Mouse (Mus musculus) neural tube, embryonic 13.5 days (tissue): ENCODE results near the gene Col11a1. TPM values are rescaled to one million over a fixed set of nuclear protein-coding genes. Genes with fewer than 3 reads are reported as not detected.

Experiments
- ATAC-seq: fragments of 200-750 bp; cut with Nextera tagmentation; 2 replicates; pipeline ENCODE4 v1.8.0; 2017; ENCODE audit warnings: low read depth, mild to moderate bottlenecking, moderate TSS enrichment, moderate library complexity
- H3K27ac ChIP-seq: fragments of 300-500 bp; sonication (generic); replicated peaks from 2 replicates; pipeline ENCODE4 v1.5.1; 2015; ENCODE audit warnings: moderate library complexity, mild to moderate bottlenecking, inconsistent platforms
- H3K27me3 ChIP-seq: fragments of 300-500 bp; sonication (generic); 2 replicates; pipeline ENCODE4 v1.6.1; 2015; ENCODE audit warnings: mild to moderate bottlenecking, inconsistent platforms
- H3K36me3 ChIP-seq: fragments of 300-500 bp; sonication (generic); 2 replicates; pipeline ENCODE4 v1.6.1; 2015; ENCODE audit warnings: mild to moderate bottlenecking, inconsistent platforms
- H3K4me1 ChIP-seq: fragments of 300-500 bp; sonication (generic); replicated peaks from 2 replicates; pipeline ENCODE4 v1.6.1; 2015; ENCODE audit warnings: inconsistent platforms
- H3K4me2 ChIP-seq: fragments of 300-500 bp; sonication (generic); 2 replicates; pipeline ENCODE4 v1.6.1; 2015; ENCODE audit warnings: inconsistent platforms, mild to moderate bottlenecking, moderate library complexity
- H3K4me3 ChIP-seq: fragments of 300-500 bp; sonication (generic); 2 replicates; pipeline ENCODE4 v1.5.1; 2015; ENCODE audit warnings: mild to moderate bottlenecking, inconsistent platforms
- H3K9ac ChIP-seq: fragments of 300-500 bp; sonication (generic); 2 replicates; pipeline ENCODE4 v1.6.1; 2015; ENCODE audit warnings: moderate library complexity, mild to moderate bottlenecking, inconsistent platforms
- H3K9me3 ChIP-seq: fragments of 300-500 bp; sonication (generic); 2 replicates; pipeline ENCODE4 v1.6.1; 2016; ENCODE audit warnings: inconsistent platforms
- WGBS: fragments of 180-500 bp; shearing (Covaris S2); methylation state at CpG from one replicate; pipeline ENCODE4 v1.1.7; 2015; 5-methylcytosine and 5-hydroxymethylcytosine counted together
- polyA plus RNA-seq: library from polyadenylated mRNA; unstranded; fragments of >200 nt; fragmentation: Nextera tagmentation; extraction: Ambion mirVana; gene quantifications from 2 replicates; pipeline ENCODE4 v1.2.1, GENCODE M21; 2015

Col11a1 gene
- polyA plus RNA-seq, result 18.8 and 22.4 TPM in 2 replicates

DNA sequence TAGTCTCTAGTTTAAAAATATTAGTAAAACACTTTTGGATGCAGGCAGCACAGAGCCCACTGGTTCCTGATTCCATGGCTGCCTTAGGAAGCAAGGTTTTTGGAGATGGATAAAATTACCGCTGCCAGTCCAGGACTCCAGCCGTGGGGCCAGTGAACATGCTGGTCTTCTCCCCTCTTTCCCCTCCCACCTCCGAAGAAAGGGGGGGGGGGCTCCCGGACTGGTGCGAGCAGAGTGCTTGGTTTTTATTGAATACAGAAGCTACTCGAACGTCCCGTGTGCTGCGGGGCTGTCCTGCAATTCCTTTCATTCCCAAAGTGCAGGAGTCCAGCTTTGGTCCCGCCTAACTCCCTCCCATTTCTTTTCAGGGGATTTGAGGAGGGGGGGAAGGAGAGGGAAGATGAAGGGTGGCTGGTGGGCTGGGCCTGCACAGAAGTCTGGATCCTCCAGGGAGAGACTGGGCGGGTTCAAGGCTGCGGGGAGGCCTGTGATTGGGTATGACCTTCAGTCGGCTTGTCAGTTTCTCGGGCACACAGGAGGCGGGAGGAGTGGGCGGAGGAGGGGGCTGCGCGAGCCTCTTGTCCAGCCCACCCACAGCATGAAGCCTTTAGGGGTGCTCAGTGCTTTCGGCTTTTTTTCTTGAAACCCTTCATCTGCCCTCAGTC is at the start of gene Col11a1:
Gene Col11a1 (plus strand): TSS at position 570 of the 665 bp plus-strand sequence.
- Histone ChIP-seq H3K4me3 (peak within 1 kb of the TSS; percentile 66), H3K9ac (peak within 1 kb of the TSS; percentile 76), H3K4me2 (peak within 1 kb of the TSS; percentile 97), H3K27me3 (no peaks in the 10 kb centered on the region), H3K4me1 (peaks cover 15% of the 10 kb centered on the region), H3K9me3 (no peaks in the 10 kb centered on the region), H3K36me3 (no peaks in the 10 kb centered on the region), H3K27ac (peak within 1 kb of the TSS; percentile 81; the same call in 1 of the 2 replicates)
- peak; percentile 98 for ATAC-seq
- WGBS, result under 1% methylated on average over 19 of the region's 19 CpGs

DNA sequence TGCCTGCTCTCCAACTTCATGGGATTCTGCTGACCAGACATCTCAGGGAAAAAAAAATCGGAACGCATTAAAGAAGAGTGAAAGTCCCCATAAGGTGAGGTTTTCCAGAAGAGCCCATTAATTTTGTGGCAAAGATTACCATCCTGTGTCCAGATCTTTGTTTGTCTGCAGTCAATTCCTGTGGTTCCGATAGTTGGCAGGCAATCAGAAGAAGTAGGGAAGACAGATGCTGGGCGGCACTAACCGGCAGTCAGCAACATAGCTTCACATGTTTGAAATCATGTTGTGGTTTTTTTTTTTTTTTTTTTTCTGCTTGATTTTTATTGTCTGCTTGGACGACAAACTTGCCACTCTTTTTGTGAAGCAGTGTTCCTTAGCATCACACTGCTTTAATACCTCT is 39.4 kb upstream of the Col11a1 start:
- H3K4me3 ChIP-seq, result no peak overlapping the region
- no peaks in the 10 kb centered on the region for H3K36me3 ChIP-seq
- H3K27ac ChIP-seq, result no peak overlapping the region
- no peaks in the 10 kb centered on the region for H3K4me1 ChIP-seq
- no peaks in the 10 kb centered on the region for H3K27me3 ChIP-seq
- no peaks in the 10 kb centered on the region for H3K9me3 ChIP-seq
- no peak overlapping the region for H3K9ac ChIP-seq
- 83% methylated on average over 6 of the region's 6 CpGs for WGBS
- no peak for ATAC-seq
- no peak overlapping the region for H3K4me2 ChIP-seq

DNA sequence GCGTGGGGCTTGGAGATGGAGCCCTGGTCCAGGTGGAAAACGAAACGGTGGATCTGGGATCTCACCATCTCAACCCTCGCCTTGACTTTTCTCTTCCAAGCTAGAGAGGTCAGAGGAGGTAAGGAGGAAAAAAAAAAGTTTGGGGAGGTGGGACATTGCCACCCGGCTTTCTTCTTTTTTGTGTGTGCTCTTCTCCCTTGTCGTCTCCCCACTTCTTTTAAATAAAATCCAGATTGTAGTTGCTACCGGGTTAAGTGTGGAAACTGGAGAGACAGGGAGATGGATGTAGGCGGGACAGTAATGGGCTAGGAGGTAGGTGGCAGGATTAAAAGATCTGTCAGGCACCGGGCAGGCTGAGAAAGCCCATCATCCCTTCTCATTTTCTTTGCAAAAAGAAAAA is 546 bp downstream of the Col11a1 start:
- H3K36me3 ChIP-seq, result no peaks in the 10 kb centered on the region
- no peaks in the 10 kb centered on the region for H3K9me3 ChIP-seq
- H3K4me1 ChIP-seq, result peaks cover 15% of the 10 kb centered on the region
- ATAC-seq, result no peak
- H3K27ac ChIP-seq, result 0 out of 2 replicates have a peak overlapping the region, but pooled peaks have one; percentile 81
- under 1% methylated on average over 9 of the region's 9 CpGs for WGBS
- peak overlapping the region; percentile 97 for H3K4me2 ChIP-seq
- no peaks in the 10 kb centered on the region for H3K27me3 ChIP-seq
- peak overlapping the region; percentile 76 for H3K9ac ChIP-seq
- H3K4me3 ChIP-seq, result peak overlapping the region; percentile 66

DNA sequence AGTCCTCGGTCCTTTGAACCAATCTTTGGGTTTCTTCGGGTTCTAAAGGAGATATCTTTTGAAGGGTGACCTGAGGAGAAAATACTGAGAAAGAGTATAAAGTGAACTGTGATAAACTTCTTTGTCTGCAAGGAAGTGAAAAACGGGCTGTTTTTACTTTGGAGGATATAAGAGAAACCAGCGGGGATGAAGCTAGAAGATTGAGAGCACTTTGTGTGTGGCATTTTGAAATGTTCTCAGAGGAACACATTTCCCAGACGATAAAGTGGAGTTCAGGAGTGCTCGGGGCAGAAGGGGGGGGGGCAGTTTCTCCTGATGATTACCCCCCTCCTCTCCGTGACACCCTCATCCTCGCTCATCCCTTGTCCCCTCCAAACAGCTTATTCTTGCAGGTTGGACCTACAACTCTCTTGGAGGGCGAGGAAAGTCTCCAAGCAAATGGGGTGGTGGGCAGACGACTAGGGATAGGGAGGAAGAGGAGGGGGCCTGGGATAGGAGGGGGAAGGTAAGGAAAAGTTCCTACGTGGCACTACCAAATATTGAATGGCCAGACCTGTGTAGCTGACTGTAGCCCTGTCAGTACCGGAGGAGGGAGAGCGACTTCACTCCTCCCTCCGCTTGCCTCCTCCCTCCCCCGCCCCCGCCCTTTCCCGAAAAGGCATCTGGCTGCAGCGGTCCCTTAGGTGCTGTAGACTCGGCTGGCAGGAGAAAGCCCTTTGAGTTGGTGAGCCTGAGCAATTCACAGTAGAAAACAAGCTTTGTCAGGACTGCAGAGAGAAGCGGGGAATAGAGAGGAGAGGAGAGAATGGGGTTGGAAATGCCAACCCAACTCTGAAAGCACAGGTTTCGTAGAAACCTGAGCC is 1.2 kb downstream of the Col11a1 start:
- Histone ChIP-seq H3K4me3 (peak overlapping the region; percentile 66), H3K4me1 (peaks cover 15% of the 10 kb centered on the region), H3K4me2 (peak overlapping the region; percentile 97), H3K36me3 (no peaks in the 10 kb centered on the region), H3K27ac (peak overlapping the region; percentile 81), H3K27me3 (no peaks in the 10 kb centered on the region), H3K9ac (peak overlapping the region; percentile 76), H3K9me3 (no peaks in the 10 kb centered on the region)
- ATAC-seq, result peak; percentile 75
- WGBS, result 3% methylated on average over 21 of the region's 21 CpGs

DNA sequence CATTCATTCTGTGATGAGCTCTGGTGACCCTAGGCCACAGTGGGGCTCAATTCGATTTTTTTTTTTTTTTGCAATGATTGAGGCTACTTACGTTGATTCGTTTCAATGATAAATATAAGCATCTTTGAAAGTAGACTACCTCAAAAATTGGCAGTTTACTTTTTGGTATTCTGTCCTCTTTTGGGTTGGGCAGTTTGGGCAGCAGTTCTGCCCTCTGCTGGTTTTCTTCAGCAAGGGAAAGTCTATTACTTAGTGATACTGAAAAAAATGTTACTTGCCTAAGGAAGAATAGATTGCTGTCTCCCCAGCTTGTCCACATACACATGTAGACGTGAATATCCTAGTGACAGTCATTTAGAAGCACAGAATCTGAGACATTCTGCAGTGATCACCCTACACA is 2.0 kb downstream of the Col11a1 start:
- WGBS, result 10% methylated on average over 4 of the region's 4 CpGs
- Histone ChIP-seq H3K4me3 (peak overlapping the region; percentile 66), H3K9me3 (no peaks in the 10 kb centered on the region), H3K4me1 (peaks cover 15% of the 10 kb centered on the region), H3K27ac (peak overlapping the region; percentile 81), H3K4me2 (peak overlapping the region; percentile 97), H3K9ac (peak overlapping the region; percentile 76), H3K27me3 (no peaks in the 10 kb centered on the region), H3K36me3 (no peaks in the 10 kb centered on the region)
- no peak for ATAC-seq

DNA sequence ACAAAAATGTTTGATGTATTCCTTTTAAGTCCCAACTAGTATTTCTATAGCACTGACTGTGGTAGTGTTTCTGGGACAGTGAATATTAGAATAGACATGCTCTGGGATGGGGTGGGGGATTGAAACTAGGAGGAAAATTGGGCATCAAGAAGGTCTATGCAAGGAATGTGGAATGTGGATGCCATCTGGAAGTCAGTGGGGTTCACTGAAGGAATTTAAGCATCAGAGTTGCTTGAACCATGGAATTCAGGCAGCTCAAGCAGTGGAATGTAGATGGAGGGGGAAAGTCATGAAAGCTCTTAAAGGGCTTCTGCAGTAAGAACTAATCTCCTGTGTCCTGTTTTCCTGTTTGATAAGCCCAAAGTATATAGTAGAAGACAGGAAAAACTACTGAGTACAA is 22.1 kb downstream of the Col11a1 start:
- Histone ChIP-seq H3K4me1 (no peaks in the 10 kb centered on the region), H3K9ac (no peak overlapping the region), H3K27ac (no peak overlapping the region), H3K4me3 (no peak overlapping the region), H3K27me3 (no peaks in the 10 kb centered on the region), H3K36me3 (no peaks in the 10 kb centered on the region), H3K9me3 (no peaks in the 10 kb centered on the region), H3K4me2 (no peak overlapping the region)
- no peak for ATAC-seq

DNA sequence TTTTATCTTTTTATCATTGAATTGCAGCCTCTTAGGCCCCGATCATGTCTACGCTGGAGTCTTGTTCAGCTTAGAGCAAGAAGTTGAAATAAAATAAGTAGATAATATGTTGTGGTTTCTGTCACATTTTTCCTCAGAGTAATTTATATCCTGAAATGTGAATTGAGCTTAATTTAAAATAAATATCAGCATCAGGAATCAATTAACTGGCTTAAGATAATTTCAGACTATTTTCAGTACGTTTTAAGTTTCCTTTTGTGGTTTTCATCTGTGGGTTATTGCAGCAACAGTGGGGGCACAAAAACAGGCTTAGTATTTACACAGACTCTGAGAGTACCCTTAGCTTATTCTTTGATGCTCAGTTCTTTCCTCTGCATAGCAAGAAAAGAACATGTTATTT is 23.2 kb downstream of the Col11a1 start:
- H3K27ac ChIP-seq, result no peak overlapping the region

DNA sequence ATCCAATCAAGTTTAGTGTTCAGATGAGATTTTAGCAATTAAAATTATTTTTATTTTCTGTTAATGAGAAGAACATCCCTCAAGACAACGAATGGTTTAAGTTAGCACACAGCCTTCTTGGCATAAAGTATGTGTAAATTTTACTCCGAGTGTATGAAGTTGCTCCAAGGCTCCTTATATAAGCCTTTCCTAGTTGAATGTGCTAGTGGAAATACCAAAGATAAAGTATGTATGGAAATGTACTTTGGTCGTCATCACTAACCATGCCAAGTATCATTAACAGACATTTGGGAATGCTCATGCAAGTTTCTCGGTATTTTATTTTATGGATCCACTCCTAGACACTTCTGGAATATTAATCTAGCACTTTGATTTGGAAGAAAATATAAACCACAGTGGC is 34.8 kb downstream of the Col11a1 start:
- H3K4me3 ChIP-seq, result no peak overlapping the region
- no peaks in the 10 kb centered on the region for H3K9me3 ChIP-seq
- no peak for ATAC-seq
- H3K4me2 ChIP-seq, result no peak overlapping the region
- no peak overlapping the region for H3K9ac ChIP-seq
- WGBS, result 78% methylated on average over 4 of the region's 4 CpGs
- H3K4me1 ChIP-seq, result peaks cover 11% of the 10 kb centered on the region
- H3K36me3 ChIP-seq, result 0 out of 2 replicates have a peak, but pooled peaks cover 8% of the 10 kb centered on the region
- no peaks in the 10 kb centered on the region for H3K27me3 ChIP-seq
- no peak overlapping the region for H3K27ac ChIP-seq

More for the DNA sequence above, 23.2 kb downstream of the Col11a1 start:
- WGBS, result 83% methylated on average over 3 of the region's 3 CpGs
- no peak for ATAC-seq
- H3K27me3 ChIP-seq, result no peaks in the 10 kb centered on the region
- no peak overlapping the region for H3K9ac ChIP-seq
- H3K36me3 ChIP-seq, result no peaks in the 10 kb centered on the region
- H3K4me2 ChIP-seq, result no peak overlapping the region
- H3K9me3 ChIP-seq, result no peaks in the 10 kb centered on the region
- H3K4me1 ChIP-seq, result no peaks in the 10 kb centered on the region
- H3K4me3 ChIP-seq, result no peak overlapping the region

DNA sequence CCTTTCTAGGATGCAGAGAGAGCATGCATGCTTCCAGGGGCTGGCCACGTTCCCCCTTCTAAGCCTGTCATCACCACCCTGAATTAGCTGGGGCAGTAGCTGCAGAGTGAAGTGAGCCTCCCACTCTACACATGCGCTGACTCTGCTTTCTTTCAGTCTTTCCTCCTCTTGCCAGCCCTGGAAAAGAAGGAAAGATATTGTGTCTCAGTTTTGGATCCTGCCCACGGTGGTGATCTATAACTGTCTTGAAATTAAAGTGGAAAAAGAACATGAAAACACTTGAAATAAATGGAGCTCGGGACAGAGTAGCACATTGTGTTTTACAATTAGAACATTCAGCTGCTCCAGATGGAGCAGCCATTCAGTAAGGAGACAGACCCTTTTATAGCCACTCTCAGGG is 35.2 kb downstream of the Col11a1 start:
- Histone ChIP-seq H3K4me1 (peaks cover 11% of the 10 kb centered on the region), H3K9ac (no peak overlapping the region), H3K27ac (no peak overlapping the region), H3K9me3 (no peaks in the 10 kb centered on the region), H3K27me3 (no peaks in the 10 kb centered on the region), H3K36me3 (0 out of 2 replicates have a peak, but pooled peaks cover 8% of the 10 kb centered on the region), H3K4me2 (peak overlapping the region; percentile 24), H3K4me3 (no peak overlapping the region)
- 18% methylated on average over 4 of the region's 4 CpGs for WGBS
- peak; percentile 77 for ATAC-seq

DNA sequence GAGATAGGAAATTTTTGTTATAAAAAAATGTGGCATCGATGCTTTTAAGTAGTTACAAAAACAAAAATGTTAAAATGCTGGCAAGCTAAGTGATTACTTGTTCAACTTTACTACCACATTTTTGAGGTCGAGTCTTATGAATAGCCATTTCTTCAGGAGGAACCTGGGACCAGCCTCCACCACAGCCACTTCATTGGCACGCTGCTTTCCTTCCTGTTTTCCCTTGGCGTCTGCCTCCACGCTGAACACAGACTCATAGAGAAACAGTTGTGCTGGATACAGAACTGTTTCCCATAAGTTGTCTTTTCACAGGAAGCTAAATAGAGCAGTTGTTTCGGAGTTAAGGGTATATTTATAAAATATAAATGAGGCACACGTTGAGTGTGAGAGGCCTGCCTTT is 69.0 kb downstream of the Col11a1 start:
- Histone ChIP-seq H3K27me3 (no peaks in the 10 kb centered on the region), H3K4me1 (no peaks in the 10 kb centered on the region), H3K36me3 (no peaks in the 10 kb centered on the region), H3K4me2 (no peak overlapping the region), H3K9ac (no peak overlapping the region), H3K27ac (no peak overlapping the region), H3K9me3 (no peaks in the 10 kb centered on the region), H3K4me3 (no peak overlapping the region)
- no peak for ATAC-seq
- WGBS, result 74% methylated on average over 7 of the region's 7 CpGs

DNA sequence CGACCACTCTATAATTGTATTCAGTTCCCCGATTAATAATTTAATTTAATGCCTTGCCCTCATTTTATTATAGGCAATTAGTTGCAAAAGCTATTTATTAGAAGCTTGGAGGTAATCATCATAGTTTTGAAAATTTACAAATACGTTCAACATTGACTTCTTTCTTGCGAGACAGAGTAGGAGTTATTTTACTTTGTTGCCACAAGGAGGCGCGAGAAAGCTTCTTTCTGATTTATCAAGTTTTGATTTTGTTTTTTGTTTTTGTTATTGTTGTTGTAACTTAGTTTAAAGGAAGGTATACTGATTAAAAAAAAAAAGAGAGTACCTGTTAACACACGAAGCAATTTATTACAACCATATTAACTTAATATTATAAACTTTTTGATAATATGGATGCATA is 76.8 kb downstream of the Col11a1 start:
- Histone ChIP-seq H3K9ac (no peak overlapping the region), H3K36me3 (peaks cover 3% of the 10 kb centered on the region; the same call in 1 of the 2 replicates), H3K9me3 (no peaks in the 10 kb centered on the region), H3K4me2 (no peak overlapping the region), H3K4me3 (no peak overlapping the region), H3K27ac (no peak overlapping the region), H3K4me1 (no peaks in the 10 kb centered on the region), H3K27me3 (no peaks in the 10 kb centered on the region)
- ATAC-seq, result no peak
- WGBS, result 27% methylated on average over 7 of the region's 7 CpGs

DNA sequence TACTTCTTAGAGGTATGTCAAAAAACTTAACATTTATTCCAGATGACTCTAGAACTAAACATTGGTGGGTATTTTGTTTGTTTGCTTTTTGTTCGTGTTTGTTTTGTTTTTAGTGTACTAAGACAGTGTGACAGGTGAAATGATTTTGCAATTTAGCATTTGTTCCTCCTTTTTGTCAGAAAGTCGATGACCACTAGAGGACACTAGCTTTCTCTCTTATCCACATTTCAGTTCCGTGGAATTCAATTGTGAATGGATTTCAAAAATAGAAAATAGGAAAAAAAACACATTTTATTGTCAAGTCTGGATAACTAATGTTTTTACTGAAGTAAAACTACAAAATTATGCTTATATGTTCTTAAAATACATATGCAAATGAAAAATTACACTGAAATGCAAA is 116.8 kb downstream of the Col11a1 start:
- Histone ChIP-seq H3K27me3 (no peaks in the 10 kb centered on the region), H3K36me3 (no peaks in the 10 kb centered on the region), H3K9me3 (no peaks in the 10 kb centered on the region), H3K4me2 (no peak overlapping the region), H3K9ac (no peak overlapping the region), H3K27ac (no peak overlapping the region), H3K4me3 (no peak overlapping the region), H3K4me1 (no peaks in the 10 kb centered on the region)
- no peak for ATAC-seq
- 29% methylated on average over 3 of the region's 3 CpGs for WGBS
